Mouse (Mus musculus) adrenal gland, adult 18-20 months (tissue): ENCODE data around the gene Mpl. TPM values are rescaled to one million over a fixed set of nuclear protein-coding genes. Genes with fewer than 3 reads are reported as not detected.

Source experiments
- total RNA-seq, 2 experiments: library from RNA; stranded (reverse); gene quantifications; 1 replicate in 1 of 2; 2 replicates in 1 of 2; pipeline ENCODE4 v1.2.3; 2021

Gene Mpl
- total RNA-seq, 2 experiments from 2014 or later, result 0.22 TPM; not detected in 1

Other genes with a start within 250 kb of the Mpl start
- gene Ptprf, start 166.1 kb downstream of the Mpl start, total RNA-seq, result 10 to 100 TPM; 42.5 to 43.1 TPM
- 10 to 100 TPM; 13.9 to 19.2 TPM for gene Szt2, start 48.2 kb downstream of the Mpl start, total RNA-seq
- gene Med8, start 48.2 kb downstream of the Mpl start, total RNA-seq, result 10 to 100 TPM; 62.3 to 68.5 TPM
- 10 to 100 TPM; 61.2 to 86.0 TPM for gene Elovl1, start 29.4 kb downstream of the Mpl start, total RNA-seq
- 1 to 10 TPM; 1.6 to 2.9 TPM for gene Cdc20, start 20.2 kb downstream of the Mpl start, total RNA-seq
- 10 to 100 TPM; 36.1 to 41.7 TPM for gene Tie1, start 32.5 kb upstream of the Mpl start, total RNA-seq
- gene 2610528J11Rik, start 69.5 kb upstream of the Mpl start, total RNA-seq, result not detected
- not detected for gene Tmem125, start 86.5 kb upstream of the Mpl start, total RNA-seq
- gene Cfap57, start 163.3 kb upstream of the Mpl start, total RNA-seq, result not detected
- gene Ebna1bp2, start 163.3 kb upstream of the Mpl start, total RNA-seq, result 10 to 100 TPM; 75.6 to 76.0 TPM
- gene Olfr62, start 201.4 kb upstream of the Mpl start, total RNA-seq, result not detected
- not detected for gene Olfr1342, start 235.2 kb upstream of the Mpl start, total RNA-seq
- not detected for gene Olfr1341, start 246.0 kb upstream of the Mpl start, total RNA-seq